Mouse (Mus musculus): ENCODE data around the gene Jph2. TPM values are rescaled to one million over a fixed set of nuclear protein-coding genes. Genes with fewer than 3 reads are reported as not detected.
"Not testable (repeated sequence)": the region's sequence is repeated elsewhere in the genome, so short reads cannot be mapped to it uniquely, and the experiment has no call there.

The Jph2 gene
- polyA plus RNA-seq, 1 experiment = not detected

- H3K4me1 ChIP-seq (ENCODE audit: control insufficient read depth, insufficient read depth, low read length) = peaks cover 14% of the 10 kb centered on the region
- TF ChIP-seq CTCF (IDR thresholded peaks at IDR 0.05; ENCODE audit: low read depth, low read length) (no peak), POLR2A (IDR thresholded peaks at IDR 0.05; ENCODE audit: borderline replicate concordance, low read depth, low read length) (no peak)
- H3K4me3 ChIP-seq (ENCODE audit: insufficient read depth, low read length) = no peak overlapping the region
- no peak overlapping the region for H3K27ac ChIP-seq (ENCODE audit: insufficient read depth, low read depth, low read length)
Observed at GRCm38 (mm10) chr2:163412419-163412818, 14.6 kb upstream of the Jph2 start.

GRCm38 (mm10) chr2:163411840-163412239, 14.0 kb upstream of the Jph2 start:
- no peak for TF ChIP-seq POLR2A (IDR thresholded peaks at IDR 0.05; ENCODE audit: borderline replicate concordance, low read depth, low read length)
- no peak overlapping the region for H3K4me3 ChIP-seq (ENCODE audit: insufficient read depth, low read length)
- H3K27ac ChIP-seq (ENCODE audit: insufficient read depth, low read depth, low read length) = no peak overlapping the region
- peaks cover 13% of the 10 kb centered on the region for H3K4me1 ChIP-seq (ENCODE audit: control insufficient read depth, insufficient read depth, low read length)

GRCm38 (mm10) chr2:163411344-163411743, 13.6 kb upstream of the Jph2 start:
- H3K27ac ChIP-seq (ENCODE audit: insufficient read depth, low read depth, low read length); H3K4me3 ChIP-seq (ENCODE audit: insufficient read depth, low read length): not testable (repeated sequence)
- H3K4me1 ChIP-seq (ENCODE audit: control insufficient read depth, insufficient read depth, low read length) = peaks cover 13% of the 10 kb centered on the region

- TF ChIP-seq POLR2A (IDR thresholded peaks at IDR 0.05; ENCODE audit: borderline replicate concordance, low read depth, low read length) (no peak), CTCF (IDR thresholded peaks at IDR 0.05; ENCODE audit: low read depth, low read length) (no peak)
- Histone ChIP-seq H3K27ac (ENCODE audit: insufficient read depth, low read depth, low read length) (no peak overlapping the region), H3K4me1 (ENCODE audit: control insufficient read depth, insufficient read depth, low read length) (peaks cover 10% of the 10 kb centered on the region), H3K4me3 (ENCODE audit: insufficient read depth, low read length) (no peak overlapping the region)
Observed at GRCm38 (mm10) chr2:163410211-163410610, 12.4 kb upstream of the Jph2 start.

GRCm38 (mm10) chr2:163404037-163404815, 6.4 kb upstream of the Jph2 start:
- no peaks in the 10 kb centered on the region for H3K4me1 ChIP-seq (ENCODE audit: control insufficient read depth, insufficient read depth, low read length)
- TF ChIP-seq CTCF (IDR thresholded peaks at IDR 0.05; ENCODE audit: low read depth, low read length) = no peak
- no peak for TF ChIP-seq POLR2A (IDR thresholded peaks at IDR 0.05; ENCODE audit: borderline replicate concordance, low read depth, low read length)
- H3K27ac ChIP-seq (ENCODE audit: insufficient read depth, low read depth, low read length) = no peak overlapping the region
- H3K4me3 ChIP-seq (ENCODE audit: insufficient read depth, low read length) = no peak overlapping the region

- TF ChIP-seq CTCF (IDR thresholded peaks at IDR 0.05; ENCODE audit: low read depth, low read length) = no peak; the same call in 1 of the 2 replicates
- TF ChIP-seq POLR2A (IDR thresholded peaks at IDR 0.05; ENCODE audit: borderline replicate concordance, low read depth, low read length) = no peak
- Histone ChIP-seq H3K4me1 (ENCODE audit: control insufficient read depth, insufficient read depth, low read length) (no peaks in the 10 kb centered on the region), H3K4me3 (ENCODE audit: insufficient read depth, low read length) (no peak overlapping the region), H3K27ac (ENCODE audit: insufficient read depth, low read depth, low read length) (no peak overlapping the region)
Observed at GRCm38 (mm10) chr2:163401221-163401620, 3.4 kb upstream of the Jph2 start.

GRCm38 (mm10) chr2:163399222-163399621, 1.4 kb upstream of the Jph2 start:
- H3K27ac ChIP-seq (ENCODE audit: insufficient read depth, low read depth, low read length) = no peak overlapping the region

GRCm38 (mm10) chr2:163398770-163399169, 977 bp upstream of the Jph2 start:
- TF ChIP-seq POLR2A (IDR thresholded peaks at IDR 0.05; ENCODE audit: borderline replicate concordance, low read depth, low read length) (no peak), CTCF (IDR thresholded peaks at IDR 0.05; ENCODE audit: low read depth, low read length) (no peak)
- H3K4me3 ChIP-seq (ENCODE audit: insufficient read depth, low read length) = no peak overlapping the region
- H3K27ac ChIP-seq (ENCODE audit: insufficient read depth, low read depth, low read length) = no peak overlapping the region
- H3K4me1 ChIP-seq (ENCODE audit: control insufficient read depth, insufficient read depth, low read length) = no peaks in the 10 kb centered on the region

More at GRCm38 (mm10) chr2:163399222-163399621, 1.4 kb upstream of the Jph2 start:
- Histone ChIP-seq H3K4me3 (ENCODE audit: insufficient read depth, low read length) (no peak overlapping the region), H3K4me1 (ENCODE audit: control insufficient read depth, insufficient read depth, low read length) (no peaks in the 10 kb centered on the region)
- no peak for TF ChIP-seq POLR2A (IDR thresholded peaks at IDR 0.05; ENCODE audit: borderline replicate concordance, low read depth, low read length)
- no peak for TF ChIP-seq CTCF (IDR thresholded peaks at IDR 0.05; ENCODE audit: low read depth, low read length)

- no peak overlapping the region for H3K27ac ChIP-seq (ENCODE audit: insufficient read depth, low read depth, low read length)
- H3K4me1 ChIP-seq (ENCODE audit: control insufficient read depth, insufficient read depth, low read length) = no peaks in the 10 kb centered on the region
- TF ChIP-seq CTCF (IDR thresholded peaks at IDR 0.05; ENCODE audit: low read depth, low read length) (no peak), POLR2A (IDR thresholded peaks at IDR 0.05; ENCODE audit: borderline replicate concordance, low read depth, low read length) (no peak)
- H3K4me3 ChIP-seq (ENCODE audit: insufficient read depth, low read length) = no peak overlapping the region
Observed at GRCm38 (mm10) chr2:163397071-163397470, 722 bp downstream of the Jph2 start.

GRCm38 (mm10) chr2:163394977-163395376, 2.8 kb downstream of the Jph2 start:
- TF ChIP-seq CTCF (IDR thresholded peaks at IDR 0.05; ENCODE audit: low read depth, low read length) (no peak), POLR2A (IDR thresholded peaks at IDR 0.05; ENCODE audit: borderline replicate concordance, low read depth, low read length) (no peak)
- Histone ChIP-seq H3K27ac (ENCODE audit: insufficient read depth, low read depth, low read length) (no peak overlapping the region), H3K4me1 (ENCODE audit: control insufficient read depth, insufficient read depth, low read length) (no peaks in the 10 kb centered on the region), H3K4me3 (ENCODE audit: insufficient read depth, low read length) (no peak overlapping the region)
